Mouse (Mus musculus): ENCODE data around the gene Loxl4. TPM values are rescaled to one million over a fixed set of nuclear protein-coding genes. Genes with fewer than 3 reads are reported as not detected.

Loxl4 gene
- polyA plus RNA-seq, 1 experiment = 13.3 TPM

GRCm38 (mm10) chr19:42613116-42613515, 503 bp upstream of the Loxl4 start:
- H3K4me1 ChIP-seq (ENCODE audit: control insufficient read depth, insufficient read depth, low read length) = peaks cover 4% of the 10 kb centered on the region; the same call in 1 of the 2 replicates
- no peak overlapping the region for H3K27ac ChIP-seq (ENCODE audit: insufficient read depth, low read length)
- peak overlapping the region; percentile 3; the same call in 1 of the 2 replicates for H3K4me3 ChIP-seq (ENCODE audit: insufficient read depth, low read length)
- TF ChIP-seq POLR2A (IDR thresholded peaks at IDR 0.05; ENCODE audit: low read depth, low read length) = no peak
- no peak for TF ChIP-seq CTCF (IDR thresholded peaks at IDR 0.05; ENCODE audit: borderline replicate concordance, insufficient read depth, low read length)

GRCm38 (mm10) chr19:42611746-42612145, 867 bp downstream of the Loxl4 start:
- Histone ChIP-seq H3K4me1 (ENCODE audit: control insufficient read depth, insufficient read depth, low read length) (peaks cover 4% of the 10 kb centered on the region; the same call in 1 of the 2 replicates), H3K4me3 (ENCODE audit: insufficient read depth, low read length) (no peak overlapping the region), H3K27ac (ENCODE audit: insufficient read depth, low read length) (no peak overlapping the region)
- TF ChIP-seq CTCF (IDR thresholded peaks at IDR 0.05; ENCODE audit: borderline replicate concordance, insufficient read depth, low read length) = no peak
- TF ChIP-seq POLR2A (IDR thresholded peaks at IDR 0.05; ENCODE audit: low read depth, low read length) = no peak

- H3K4me3 ChIP-seq (ENCODE audit: insufficient read depth, low read length) = no peak overlapping the region
- H3K27ac ChIP-seq (ENCODE audit: insufficient read depth, low read length) = no peak overlapping the region
- peaks cover 4% of the 10 kb centered on the region; the same call in 1 of the 2 replicates for H3K4me1 ChIP-seq (ENCODE audit: control insufficient read depth, insufficient read depth, low read length)
- TF ChIP-seq POLR2A (IDR thresholded peaks at IDR 0.05; ENCODE audit: low read depth, low read length) = no peak
- TF ChIP-seq CTCF (IDR thresholded peaks at IDR 0.05; ENCODE audit: borderline replicate concordance, insufficient read depth, low read length) = no peak
Observed at GRCm38 (mm10) chr19:42609716-42610115, 2.9 kb downstream of the Loxl4 start.

GRCm38 (mm10) chr19:42608082-42608481, 4.5 kb downstream of the Loxl4 start:
- no peaks in the 10 kb centered on the region for H3K4me1 ChIP-seq (ENCODE audit: control insufficient read depth, insufficient read depth, low read length)
- no peak overlapping the region for H3K4me3 ChIP-seq (ENCODE audit: insufficient read depth, low read length)
- no peak overlapping the region for H3K27ac ChIP-seq (ENCODE audit: insufficient read depth, low read length)
- TF ChIP-seq CTCF (IDR thresholded peaks at IDR 0.05; ENCODE audit: borderline replicate concordance, insufficient read depth, low read length) (no peak), POLR2A (IDR thresholded peaks at IDR 0.05; ENCODE audit: low read depth, low read length) (no peak)

GRCm38 (mm10) chr19:42602576-42602975, 10.0 kb downstream of the Loxl4 start:
- TF ChIP-seq POLR2A (IDR thresholded peaks at IDR 0.05; ENCODE audit: low read depth, low read length) = no peak
- TF ChIP-seq CTCF (IDR thresholded peaks at IDR 0.05; ENCODE audit: borderline replicate concordance, insufficient read depth, low read length) = no peak
- Histone ChIP-seq H3K4me3 (ENCODE audit: insufficient read depth, low read length) (no peak overlapping the region), H3K27ac (ENCODE audit: insufficient read depth, low read length) (no peak overlapping the region), H3K4me1 (ENCODE audit: control insufficient read depth, insufficient read depth, low read length) (no peaks in the 10 kb centered on the region)

GRCm38 (mm10) chr19:42602041-42602440, 10.6 kb downstream of the Loxl4 start:
- Histone ChIP-seq H3K4me3 (ENCODE audit: insufficient read depth, low read length) (no peak overlapping the region), H3K27ac (ENCODE audit: insufficient read depth, low read length) (no peak overlapping the region), H3K4me1 (ENCODE audit: control insufficient read depth, insufficient read depth, low read length) (no peaks in the 10 kb centered on the region)
- TF ChIP-seq POLR2A (IDR thresholded peaks at IDR 0.05; ENCODE audit: low read depth, low read length) (no peak), CTCF (IDR thresholded peaks at IDR 0.05; ENCODE audit: borderline replicate concordance, insufficient read depth, low read length) (no peak)

- no peaks in the 10 kb centered on the region for H3K4me1 ChIP-seq (ENCODE audit: control insufficient read depth, insufficient read depth, low read length)
- no peak overlapping the region for H3K4me3 ChIP-seq (ENCODE audit: insufficient read depth, low read length)
- H3K27ac ChIP-seq (ENCODE audit: insufficient read depth, low read length) = no peak overlapping the region
- TF ChIP-seq CTCF (IDR thresholded peaks at IDR 0.05; ENCODE audit: borderline replicate concordance, insufficient read depth, low read length) = no peak
- no peak for TF ChIP-seq POLR2A (IDR thresholded peaks at IDR 0.05; ENCODE audit: low read depth, low read length)
Observed at GRCm38 (mm10) chr19:42601445-42601844, 11.2 kb downstream of the Loxl4 start.

GRCm38 (mm10) chr19:42600591-42600990, 12.0 kb downstream of the Loxl4 start:
- Histone ChIP-seq H3K4me3 (ENCODE audit: insufficient read depth, low read length) (no peak overlapping the region), H3K4me1 (ENCODE audit: control insufficient read depth, insufficient read depth, low read length) (no peaks in the 10 kb centered on the region)
- TF ChIP-seq CTCF (IDR thresholded peaks at IDR 0.05; ENCODE audit: borderline replicate concordance, insufficient read depth, low read length) (no peak), POLR2A (IDR thresholded peaks at IDR 0.05; ENCODE audit: low read depth, low read length) (no peak)

GRCm38 (mm10) chr19:42599891-42600290, 12.7 kb downstream of the Loxl4 start:
- Histone ChIP-seq H3K4me3 (ENCODE audit: insufficient read depth, low read length) (no peak overlapping the region), H3K27ac (ENCODE audit: insufficient read depth, low read length) (no peak overlapping the region), H3K4me1 (ENCODE audit: control insufficient read depth, insufficient read depth, low read length) (no peaks in the 10 kb centered on the region)
- TF ChIP-seq POLR2A (IDR thresholded peaks at IDR 0.05; ENCODE audit: low read depth, low read length) (no peak), CTCF (IDR thresholded peaks at IDR 0.05; ENCODE audit: borderline replicate concordance, insufficient read depth, low read length) (no peak)

More at GRCm38 (mm10) chr19:42600591-42600990, 12.0 kb downstream of the Loxl4 start:
- no peak overlapping the region for H3K27ac ChIP-seq (ENCODE audit: insufficient read depth, low read length)

GRCm38 (mm10) chr19:42597896-42598295, 14.7 kb downstream of the Loxl4 start:
- Histone ChIP-seq H3K27ac (ENCODE audit: insufficient read depth, low read length) (no peak overlapping the region), H3K4me1 (ENCODE audit: control insufficient read depth, insufficient read depth, low read length) (no peaks in the 10 kb centered on the region), H3K4me3 (ENCODE audit: insufficient read depth, low read length) (no peak overlapping the region)
- TF ChIP-seq POLR2A (IDR thresholded peaks at IDR 0.05; ENCODE audit: low read depth, low read length) (no peak), CTCF (IDR thresholded peaks at IDR 0.05; ENCODE audit: borderline replicate concordance, insufficient read depth, low read length) (no peak)

- no peak overlapping the region for H3K27ac ChIP-seq (ENCODE audit: insufficient read depth, low read length)
- TF ChIP-seq POLR2A (IDR thresholded peaks at IDR 0.05; ENCODE audit: low read depth, low read length) = no peak
- no peak for TF ChIP-seq CTCF (IDR thresholded peaks at IDR 0.05; ENCODE audit: borderline replicate concordance, insufficient read depth, low read length)
- H3K4me1 ChIP-seq (ENCODE audit: control insufficient read depth, insufficient read depth, low read length) = no peaks in the 10 kb centered on the region
- H3K4me3 ChIP-seq (ENCODE audit: insufficient read depth, low read length) = no peak overlapping the region
Observed at GRCm38 (mm10) chr19:42597286-42597685, 15.3 kb downstream of the Loxl4 start.
